14 mouse cellular contexts compared by ENCODE assay signal in genomic region chr7:40419332-40419731, GRCm38 (mm10).
"Had no signal": no experiment of that assay in that cellular context is flagged by ENCODE, and none has a peak within 500 bp of the region (broad histone marks: within the 10 kb centered on the region; RNA-seq: fewer than 3 reads in every experiment).

No protein-coding gene starts in this region.

- H3K36me3 ChIP-seq: limb, embryonic 12.5 days; liver, embryonic 13.5 days had no signal

- H3K4me2 ChIP-seq: limb, embryonic 12.5 days; liver, embryonic 13.5 days; midbrain, embryonic 11.5 days had no signal

- H3K27me3 ChIP-seq: limb, embryonic 12.5 days; liver, embryonic 13.5 days had no signal

- H3K27ac ChIP-seq: kidney, postnatal 0 days; layer of hippocampus, adult 2 months; left cerebral cortex, adult 2 months; limb, embryonic 12.5 days; liver, embryonic 13.5 days had no signal

- H3K9ac ChIP-seq: limb, embryonic 12.5 days; liver, embryonic 13.5 days had no signal

- H3K4me3 ChIP-seq: layer of hippocampus, adult 2 months; left cerebral cortex, adult 2 months; limb, embryonic 12.5 days; liver, embryonic 13.5 days had no signal

- H3K9me3 ChIP-seq: limb, embryonic 12.5 days; liver, embryonic 13.5 days had no signal

- H3K4me1 ChIP-seq: limb, embryonic 12.5 days; liver, embryonic 13.5 days had no signal

- DNase-seq: kidney, postnatal 25 days; layer of hippocampus, adult 9-11 months; liver, embryonic 13.5 days; lung, adult 2 months; lung, postnatal 14 days; lung, postnatal 4 days; midbrain, embryonic 14.5 days; thymus, adult 18-20 months; thymus, postnatal 36 days had no signal
